Mouse (Mus musculus): ENCODE measurements around the gene Pip4k2a.
"Not testable (repeated sequence)": the region's sequence is repeated elsewhere in the genome, so short reads cannot be mapped to it uniquely, and the experiment has no call there.

Gene Pip4k2a

DNA sequence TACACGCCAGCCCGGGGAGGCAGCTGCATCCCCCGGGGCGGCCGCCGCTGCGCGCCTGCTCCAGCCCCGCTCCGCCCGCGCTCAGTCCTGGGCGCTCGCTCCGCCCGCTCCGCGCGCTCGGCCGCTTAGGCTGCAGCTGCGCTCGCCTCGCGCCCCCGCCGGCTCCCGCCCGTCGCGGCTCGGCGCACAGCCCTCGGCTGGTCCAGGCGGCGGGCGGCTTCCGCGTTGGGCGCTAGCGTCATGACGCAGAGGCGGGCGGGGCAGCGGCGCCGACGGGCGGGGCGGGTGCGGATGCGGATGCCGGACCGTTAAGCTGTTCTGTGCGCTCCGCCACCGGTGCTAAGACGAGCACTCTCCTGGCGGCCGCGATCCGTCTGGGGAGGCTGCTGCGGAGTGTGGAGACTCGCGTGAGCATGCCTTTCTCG lies at the start of gene Pip4k2a, which contains the start of gene 4930426L09Rik:
TSS of gene Pip4k2a (minus strand) at position 73 of the 425 bp plus-strand sequence.
TSS of gene 4930426L09Rik (plus strand) at position 290 of the 425 bp plus-strand sequence.
- peak; percentile 91 to 96 for DNase-seq

- no peak for DNase-seq
Measured at GRCm38 (mm10) chr2:19037907-19038570, 40.1 kb upstream of the Pip4k2a start.

DNA sequence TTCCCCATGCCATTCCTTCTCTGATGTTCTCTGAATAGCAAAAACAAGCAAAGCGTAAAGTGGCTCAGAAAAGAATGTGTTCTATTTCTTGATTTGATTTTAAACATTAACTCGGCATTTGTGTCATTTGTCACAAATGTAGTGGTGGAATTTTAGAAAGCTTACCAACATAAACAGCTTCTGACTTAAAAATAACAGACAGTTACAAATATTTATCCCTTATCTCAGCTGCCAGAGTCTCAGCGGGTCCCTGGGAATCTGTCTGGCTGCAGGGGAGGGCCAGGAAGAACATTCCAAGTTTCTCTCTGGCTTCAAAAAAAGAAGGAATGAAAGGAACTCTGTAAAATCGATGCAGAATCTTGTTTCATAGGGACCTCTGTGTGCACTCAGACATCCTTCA lies 39.5 kb upstream of the Pip4k2a start:
- DNase-seq: peak in 1 of 2 experiments; percentile 31

- DNase-seq: no peak
Measured at GRCm38 (mm10) chr2:19024807-19025206, 26.9 kb upstream of the Pip4k2a start.

DNA sequence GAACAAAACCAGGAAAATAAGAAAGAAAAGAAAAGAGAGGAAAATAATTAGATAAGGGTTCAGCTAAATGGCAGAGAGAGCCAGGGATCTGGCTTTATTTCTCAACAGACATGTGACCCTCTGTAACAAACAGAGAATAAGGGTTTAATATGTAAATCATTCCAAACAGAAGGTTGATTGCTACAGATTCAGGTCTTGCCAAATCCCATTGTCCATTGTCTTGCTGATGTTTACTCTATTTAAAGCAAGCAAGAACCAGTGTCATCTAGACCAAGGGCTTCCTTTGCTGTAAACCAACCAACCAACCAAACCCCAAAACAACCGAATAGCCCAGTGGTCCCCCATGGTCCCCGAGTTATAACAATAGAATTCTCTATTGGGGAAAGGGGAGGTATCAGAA lies 20.1 kb upstream of the Pip4k2a start:
- DNase-seq: no peak

GRCm38 (mm10) chr2:19016839-19017238 lies 18.9 kb upstream of the Pip4k2a start:
- DNase-seq: no peak

DNA sequence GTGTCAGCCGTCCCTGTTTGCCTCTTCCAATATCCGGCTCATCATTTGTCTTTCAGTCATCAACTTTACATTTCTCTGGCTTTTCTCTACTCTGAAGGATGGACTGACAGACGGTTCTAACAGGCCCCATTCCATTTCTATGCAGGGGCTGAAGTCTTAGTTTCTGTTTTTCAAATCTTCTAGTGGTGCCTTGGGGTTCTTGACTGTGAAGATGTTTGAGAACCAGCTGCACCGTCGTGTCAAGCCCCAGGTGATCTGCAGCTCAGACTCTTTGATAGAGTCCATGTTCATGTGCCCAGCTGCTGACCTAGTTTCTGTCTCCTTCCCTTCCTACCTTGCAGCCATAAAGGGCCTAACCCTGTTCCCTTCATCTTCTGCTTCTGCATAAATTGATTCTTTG lies 18.4 kb upstream of the Pip4k2a start:
- DNase-seq: no peak

- no peak for DNase-seq
Measured at GRCm38 (mm10) chr2:19011443-19011842, 13.5 kb upstream of the Pip4k2a start.

- not testable (repeated sequence) for DNase-seq
Measured at GRCm38 (mm10) chr2:19010541-19010940, 12.6 kb upstream of the Pip4k2a start.

DNA sequence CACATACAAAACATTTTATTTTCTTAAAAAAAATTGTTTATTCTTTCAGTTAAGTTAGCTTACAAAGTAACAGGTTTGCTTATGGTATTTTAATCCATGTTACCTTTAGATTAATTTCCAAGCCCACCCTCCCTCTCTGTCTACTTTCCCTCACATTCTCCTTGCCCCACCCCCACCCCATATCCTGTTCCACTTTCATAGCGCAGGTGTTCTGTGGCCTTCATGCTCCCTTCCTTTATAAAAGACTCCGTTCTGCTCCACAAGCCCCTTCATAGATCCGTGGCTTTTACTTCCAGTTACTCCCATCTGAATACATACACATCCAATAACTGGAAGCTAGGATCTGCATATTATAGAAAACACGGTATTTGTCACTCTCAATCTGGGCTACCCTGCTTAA lies 9.7 kb upstream of the Pip4k2a start:
- no peak for DNase-seq

DNA sequence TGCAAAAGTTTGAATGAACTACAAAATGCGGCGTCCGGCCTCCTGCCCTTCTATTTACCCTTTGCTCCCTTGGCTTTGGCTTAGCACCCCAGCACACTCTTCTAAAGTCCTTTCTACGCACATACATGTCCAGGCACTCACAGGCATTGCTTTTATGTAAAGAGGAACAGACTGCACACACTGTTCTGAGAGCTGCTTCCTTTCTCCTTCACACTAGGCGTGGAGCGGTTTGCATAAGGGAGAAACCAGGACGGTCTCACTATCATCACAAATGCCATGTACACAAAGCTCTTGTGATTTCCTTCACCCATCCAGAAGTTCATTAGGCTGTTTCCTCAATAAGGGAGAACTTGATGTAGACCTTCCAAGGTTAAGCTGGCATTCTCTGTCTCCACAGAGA lies 8.2 kb upstream of the Pip4k2a start:
- DNase-seq: no peak

- DNase-seq: peak in 1 of 2 experiments; percentile 13
Measured at GRCm38 (mm10) chr2:19004801-19005200, 6.9 kb upstream of the Pip4k2a start.

GRCm38 (mm10) chr2:18999395-18999794 lies 1.5 kb upstream of the Pip4k2a start:
- no peak for DNase-seq

DNA sequence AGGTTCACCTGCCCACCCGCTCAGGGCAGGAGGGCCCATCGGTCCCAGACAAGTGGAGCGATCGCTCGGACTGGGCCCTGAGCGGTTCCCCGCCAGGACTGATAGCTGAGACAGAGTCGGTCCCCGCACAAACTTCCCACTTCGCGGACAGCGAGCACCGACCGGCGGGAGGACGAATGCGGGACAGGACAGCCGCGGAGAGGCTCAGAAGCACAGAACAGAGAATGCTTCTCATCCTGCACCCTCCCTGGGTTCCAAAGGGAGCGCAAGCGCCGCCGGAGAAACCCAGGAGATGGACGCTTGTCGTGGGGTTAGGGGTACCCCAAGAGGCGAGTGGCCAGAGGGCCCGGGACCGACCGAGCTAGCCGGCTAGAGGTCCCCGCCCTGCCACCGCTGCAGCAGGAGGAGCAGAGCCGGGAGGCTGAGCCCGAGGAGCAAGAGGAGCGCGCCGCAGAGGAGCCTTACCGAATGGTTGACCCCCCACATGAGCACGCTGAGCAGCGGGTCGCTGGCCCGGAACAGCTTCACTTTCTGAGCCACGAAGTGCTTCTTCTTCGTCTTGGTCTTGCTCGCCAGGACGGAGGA lies 447 bp downstream of the Pip4k2a start:
- DNase-seq: peak; percentile 27 to 66

DNA sequence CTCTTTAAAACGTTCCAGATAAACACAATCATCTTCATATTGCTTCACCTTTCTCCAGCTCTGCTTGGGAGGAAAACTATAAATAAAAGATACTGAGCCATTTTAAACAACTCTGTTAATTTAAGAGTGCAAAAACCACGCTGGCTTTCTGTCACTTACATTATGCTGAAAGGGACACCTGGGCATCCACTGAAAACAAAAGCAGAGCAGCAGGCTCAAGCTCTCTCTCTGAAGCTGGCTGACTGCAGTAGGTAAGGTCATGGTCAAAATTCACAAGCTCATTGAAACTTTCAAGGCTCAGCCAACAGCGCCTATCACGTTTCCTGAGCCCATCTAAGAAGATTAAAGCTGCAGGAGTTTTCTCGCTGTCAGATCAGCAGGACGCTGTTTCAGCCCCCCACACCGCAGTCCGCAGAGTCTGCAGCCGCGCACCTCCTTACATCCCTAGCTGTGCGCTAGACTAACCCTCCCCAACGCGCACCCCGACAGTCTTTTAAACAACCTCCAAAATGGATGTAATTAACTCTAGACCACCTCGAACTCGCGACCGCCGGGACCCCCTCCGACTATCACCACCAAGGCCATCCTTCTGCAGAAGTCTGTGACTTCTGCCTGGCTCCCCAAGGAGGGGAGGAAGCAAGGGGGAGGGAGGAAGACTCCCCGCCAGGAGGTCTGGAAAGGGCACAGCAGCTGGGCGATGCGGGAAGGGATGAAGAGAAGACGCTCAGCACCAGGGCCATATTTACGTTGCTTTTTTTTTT lies 1.3 kb downstream of the Pip4k2a start:
- DNase-seq: peak in 1 of 2 experiments; percentile 42

- DNase-seq: no peak
Measured at GRCm38 (mm10) chr2:18992512-18993510, 5.1 kb downstream of the Pip4k2a start.

GRCm38 (mm10) chr2:18988885-18989284 lies 9.0 kb downstream of the Pip4k2a start:
- no peak for DNase-seq

GRCm38 (mm10) chr2:18985506-18985905 lies 12.4 kb downstream of the Pip4k2a start:
- no peak for DNase-seq

- DNase-seq: peak in 1 of 2 experiments; percentile 34
Measured at GRCm38 (mm10) chr2:18984095-18984847, 13.7 kb downstream of the Pip4k2a start.

GRCm38 (mm10) chr2:18983546-18983945 lies 14.4 kb downstream of the Pip4k2a start:
- no peak for DNase-seq

GRCm38 (mm10) chr2:18982581-18982980 lies 15.3 kb downstream of the Pip4k2a start:
- DNase-seq: no peak

GRCm38 (mm10) chr2:18979675-18980074 lies 18.3 kb downstream of the Pip4k2a start:
- DNase-seq: no peak

All from kidney, postnatal 36 days (tissue).